Mouse (Mus musculus) cortical plate, adult 2 months (tissue): ENCODE data around the gene Bloc1s3.
A peak's percentile ranks its signal among the peaks of the same experiment; 100 is the strongest.

Experiments used
- CTCF ChIP-seq: fragments of 200-500 bp; IDR thresholded peaks from 2 replicates; pipeline ENCODE4 v1.5.1; 2011; ENCODE audit warnings: mild to moderate bottlenecking, control low read depth, low read length; ENCODE audit not compliant: insufficient read depth; ENCODE audit errors: extremely low read depth
- POLR2A ChIP-seq: fragments of 200-500 bp; IDR thresholded peaks from 2 replicates; pipeline ENCODE4 v1.6.1; 2011; ENCODE audit warnings: mild to moderate bottlenecking, low read length, control low read depth; ENCODE audit not compliant: insufficient read depth; ENCODE audit errors: extremely low read depth

GRCm38 (mm10) chr7:19523757-19524419 is 15.7 kb upstream of the Bloc1s3 start:
- TF ChIP-seq POLR2A: no peak
- peak; percentile 34; the same call in 1 of the 2 replicates for TF ChIP-seq CTCF
